Mouse (Mus musculus) kidney, postnatal 0 days (tissue): ENCODE measurements around the gene Pcbp3. TPM values are rescaled to one million over a fixed set of nuclear protein-coding genes. Genes with fewer than 3 reads are reported as not detected.
A peak's percentile ranks its signal among the peaks of the same experiment; 100 is the strongest.

Experiments used
- ATAC-seq: fragments of 200-750 bp; cut with Nextera tagmentation; replicated peaks from 2 replicates; pipeline ENCODE4 v1.8.0; 2017; ENCODE audit warnings: low read depth, moderate number of reproducible peaks, moderate TSS enrichment, moderate library complexity; ENCODE audit not compliant: low FRiP score
- DNase-seq: peaks from one replicate; pipeline ENCODE4 v3.0.0-alpha.2; 2016; ENCODE audit warnings: low spot score
- H3K27ac ChIP-seq: fragments of 300-500 bp; sonication (generic); 2 replicates; pipeline ENCODE4 v1.5.1; 2014; ENCODE audit warnings: mild to moderate bottlenecking
- H3K27me3 ChIP-seq: fragments of 300-500 bp; sonication (generic); 2 replicates; pipeline ENCODE4 v1.6.1; 2014; ENCODE audit warnings: low read length, mixed read lengths; ENCODE audit not compliant: insufficient read depth
- H3K36me3 ChIP-seq: fragments of 300-500 bp; sonication (generic); 2 replicates; pipeline ENCODE4 v1.6.1; 2014; ENCODE audit warnings: low read length, mixed read lengths; ENCODE audit not compliant: insufficient read depth
- H3K4me1 ChIP-seq: fragments of 300-500 bp; sonication (generic); replicated peaks from 2 replicates; pipeline ENCODE4 v1.6.1; 2014; ENCODE audit warnings: antibody characterized with exemption, low read length, mixed read lengths; ENCODE audit not compliant: insufficient read depth
- H3K4me2 ChIP-seq: fragments of 300-500 bp; sonication (generic); 2 replicates; pipeline ENCODE4 v1.6.1; 2014; ENCODE audit warnings: mild to moderate bottlenecking, low read length, moderate library complexity, mixed read lengths
- H3K4me3 ChIP-seq: fragments of 300-500 bp; sonication (generic); replicated peaks from 2 replicates; pipeline ENCODE4 v1.5.1; 2014; ENCODE audit warnings: low read depth, low read length
- H3K9ac ChIP-seq: fragments of 300-500 bp; sonication (generic); 2 replicates; pipeline ENCODE4 v1.6.1; 2014; ENCODE audit warnings: low read depth, low read length
- H3K9me3 ChIP-seq: fragments of 300-500 bp; sonication (generic); replicated peaks from 2 replicates; pipeline ENCODE4 v1.6.1; 2016; ENCODE audit warnings: low read length, inconsistent platforms, mixed read lengths
- CTCF ChIP-seq: IDR thresholded peaks from 2 replicates; pipeline ENCODE4 v1.5.1; 2016; ENCODE audit warnings: antibody characterized with exemption, low read depth, mild to moderate bottlenecking, moderate library complexity
- WGBS: fragments of 180-500 bp; shearing (Covaris S2); extraction: QIAGEN DNeasy Blood & Tissue Kit; methylation state at CpG from one replicate; pipeline ENCODE4 v1.1.7; 2014; 5-methylcytosine and 5-hydroxymethylcytosine counted together
- polyA plus RNA-seq: library from polyadenylated mRNA; unstranded; fragments of >200 nt; fragmentation: Nextera tagmentation; extraction: Ambion mirVana; gene quantifications from 2 replicates; pipeline ENCODE4 v1.2.1, GENCODE M21; 2015

The Pcbp3 gene
- polyA plus RNA-seq, 1 experiment from 2014 or later = 32.3 TPM

DNA sequence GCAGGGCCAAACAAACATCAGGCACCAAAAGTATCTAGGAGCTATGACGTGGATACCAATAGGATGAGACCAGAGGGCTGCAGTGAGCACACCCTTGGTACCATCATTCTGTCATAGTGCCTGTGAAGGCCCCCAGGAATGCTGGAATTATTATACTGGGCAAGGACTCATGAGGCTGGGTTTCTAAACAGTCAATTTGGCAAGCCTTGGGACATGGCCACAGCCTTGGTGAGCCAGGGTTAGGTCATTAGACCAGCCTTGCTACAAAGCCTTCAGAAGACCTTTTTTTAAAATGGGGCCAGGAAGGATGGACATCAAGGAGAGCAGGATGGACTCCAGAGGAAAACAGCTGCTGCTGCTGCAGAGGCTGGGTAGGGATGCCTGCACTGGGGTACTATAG is 128.8 kb downstream of the Pcbp3 start:
- DNase-seq (no peak), ATAC-seq (no peak)
- Histone ChIP-seq H3K27ac (no peak overlapping the region), H3K9ac (no peak overlapping the region), H3K4me1 (no peaks in the 10 kb centered on the region), H3K4me3 (no peak overlapping the region), H3K27me3 (no peaks in the 10 kb centered on the region), H3K9me3 (no peaks in the 10 kb centered on the region), H3K4me2 (no peak overlapping the region), H3K36me3 (no peaks in the 10 kb centered on the region)
- WGBS = 63% methylated on average over 1 of the region's 1 CpGs
- no peak for TF ChIP-seq CTCF

GRCm38 (mm10) chr10:76831915-76832314 is 129.8 kb downstream of the Pcbp3 start:
- 90% methylated on average over 2 of the region's 2 CpGs for WGBS
- no peak for ATAC-seq
- Histone ChIP-seq H3K9me3 (no peaks in the 10 kb centered on the region), H3K4me1 (no peaks in the 10 kb centered on the region), H3K4me2 (no peak overlapping the region), H3K27ac (no peak overlapping the region), H3K27me3 (no peaks in the 10 kb centered on the region), H3K36me3 (no peaks in the 10 kb centered on the region), H3K9ac (no peak overlapping the region), H3K4me3 (no peak overlapping the region)
- TF ChIP-seq CTCF = no peak
- DNase-seq = no peak

DNA sequence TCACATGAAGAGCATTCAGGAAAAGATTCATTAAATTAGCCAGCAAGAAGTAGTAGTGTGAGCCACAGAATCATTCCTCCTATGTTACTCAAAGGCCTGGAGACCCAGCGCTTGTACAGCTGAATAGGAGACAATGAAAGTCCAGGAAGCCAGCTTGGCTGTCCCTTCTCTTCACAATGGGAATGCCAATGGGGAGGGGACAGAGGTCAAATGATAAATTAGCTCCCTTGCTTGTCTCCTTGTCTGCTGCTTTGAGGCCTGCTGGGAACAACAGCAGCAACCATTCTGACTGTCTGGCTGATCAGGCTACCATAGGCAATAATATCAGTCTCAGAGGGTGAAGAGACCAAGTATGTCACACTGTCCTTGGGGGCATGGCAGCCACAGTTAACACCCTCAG is 130.5 kb downstream of the Pcbp3 start:
- H3K9me3 ChIP-seq = no peaks in the 10 kb centered on the region
- H3K27me3 ChIP-seq = no peaks in the 10 kb centered on the region
- no peak overlapping the region for H3K4me3 ChIP-seq
- H3K4me2 ChIP-seq = no peak overlapping the region
- no peaks in the 10 kb centered on the region for H3K4me1 ChIP-seq
- no peak overlapping the region for H3K27ac ChIP-seq
- no peak overlapping the region for H3K9ac ChIP-seq
- no peak for ATAC-seq
- DNase-seq = no peak
- WGBS = 82% methylated on average over 1 of the region's 1 CpGs
- H3K36me3 ChIP-seq = no peaks in the 10 kb centered on the region
- TF ChIP-seq CTCF = no peak

GRCm38 (mm10) chr10:76828936-76829335 is 132.8 kb downstream of the Pcbp3 start:
- whole genome bisulfite sequencing = 93% methylated on average over 4 of the region's 4 CpGs
- Histone ChIP-seq H3K9ac (no peak overlapping the region), H3K36me3 (no peaks in the 10 kb centered on the region), H3K4me3 (no peak overlapping the region), H3K9me3 (no peaks in the 10 kb centered on the region), H3K27ac (no peak overlapping the region), H3K27me3 (no peaks in the 10 kb centered on the region), H3K4me2 (no peak overlapping the region), H3K4me1 (no peaks in the 10 kb centered on the region)
- 0 out of 2 replicates have a peak, but pooled peaks have one; percentile 29 for TF ChIP-seq CTCF
- DNase-seq = no peak
- ATAC-seq = no peak

GRCm38 (mm10) chr10:76822698-76823097 is 139.0 kb downstream of the Pcbp3 start:
- DNase-seq (no peak), ATAC-seq (no peak)
- Histone ChIP-seq H3K27ac (no peak overlapping the region), H3K4me2 (no peak overlapping the region), H3K9ac (no peak overlapping the region), H3K9me3 (no peaks in the 10 kb centered on the region), H3K36me3 (no peaks in the 10 kb centered on the region), H3K4me1 (no peaks in the 10 kb centered on the region), H3K27me3 (no peaks in the 10 kb centered on the region), H3K4me3 (no peak overlapping the region)
- TF ChIP-seq CTCF = no peak
- 89% methylated on average over 8 of the region's 8 CpGs for WGBS

GRCm38 (mm10) chr10:76819321-76819720 is 142.4 kb downstream of the Pcbp3 start:
- DNase-seq (no peak), ATAC-seq (peak; percentile 77)
- H3K27ac ChIP-seq = no peak overlapping the region
- H3K27me3 ChIP-seq = no peaks in the 10 kb centered on the region
- H3K36me3 ChIP-seq = no peaks in the 10 kb centered on the region
- H3K4me1 ChIP-seq = no peaks in the 10 kb centered on the region
- no peak for TF ChIP-seq CTCF
- 79% methylated on average over 2 of the region's 2 CpGs for WGBS
- no peak overlapping the region for H3K4me3 ChIP-seq
- no peaks in the 10 kb centered on the region for H3K9me3 ChIP-seq
- no peak overlapping the region for H3K9ac ChIP-seq
- no peak overlapping the region for H3K4me2 ChIP-seq

GRCm38 (mm10) chr10:76818337-76818736 is 143.3 kb downstream of the Pcbp3 start:
- TF ChIP-seq CTCF = no peak
- WGBS = 86% methylated on average over 2 of the region's 2 CpGs
- no peak for ATAC-seq

More at GRCm38 (mm10) chr10:76818337-76818736, 143.3 kb downstream of the Pcbp3 start:
- no peaks in the 10 kb centered on the region for H3K36me3 ChIP-seq
- H3K27me3 ChIP-seq = no peaks in the 10 kb centered on the region
- no peaks in the 10 kb centered on the region for H3K9me3 ChIP-seq
- no peak overlapping the region for H3K4me3 ChIP-seq
- DNase-seq = no peak
- H3K4me2 ChIP-seq = no peak overlapping the region
- H3K4me1 ChIP-seq = no peaks in the 10 kb centered on the region
- H3K9ac ChIP-seq = no peak overlapping the region
- H3K27ac ChIP-seq = no peak overlapping the region
